Mouse (Mus musculus): ENCODE measurements around the gene Zmynd8.

Zmynd8 gene

GRCm38 (mm10) chr2:165899474-165899873, 658 bp upstream of the Zmynd8 start:
- no peak for DNase-seq (ENCODE audit: low read depth, low spot score)

GRCm38 (mm10) chr2:165896171-165896570, 2.6 kb downstream of the Zmynd8 start:
- no peak for DNase-seq (ENCODE audit: low read depth, low spot score)

GRCm38 (mm10) chr2:165895687-165896086, 3.1 kb downstream of the Zmynd8 start:
- no peak for DNase-seq (ENCODE audit: low read depth, low spot score)

- no peak for DNase-seq (ENCODE audit: low read depth, low spot score)
These were observed 4.3 kb downstream of the Zmynd8 start for GRCm38 (mm10) chr2:165894533-165894932.

- DNase-seq (ENCODE audit: low read depth, low spot score), result no peak
These were observed 5.6 kb downstream of the Zmynd8 start for GRCm38 (mm10) chr2:165893232-165893631.

GRCm38 (mm10) chr2:165892626-165893025, 6.2 kb downstream of the Zmynd8 start:
- peak; percentile 68 for DNase-seq (ENCODE audit: low read depth, low spot score)

GRCm38 (mm10) chr2:165890401-165890800, 8.4 kb downstream of the Zmynd8 start:
- no peak for DNase-seq (ENCODE audit: low read depth, low spot score)

GRCm38 (mm10) chr2:165889874-165890273, 8.9 kb downstream of the Zmynd8 start:
- DNase-seq (ENCODE audit: low read depth, low spot score), result no peak

- DNase-seq (ENCODE audit: low read depth, low spot score), result no peak
These were observed 9.6 kb downstream of the Zmynd8 start for GRCm38 (mm10) chr2:165889266-165889665.

- DNase-seq (ENCODE audit: low read depth, low spot score), result peak; percentile 82
These were observed 10.0 kb downstream of the Zmynd8 start for GRCm38 (mm10) chr2:165888813-165889221.

GRCm38 (mm10) chr2:165888396-165888795, 10.4 kb downstream of the Zmynd8 start:
- no peak for DNase-seq (ENCODE audit: low read depth, low spot score)

GRCm38 (mm10) chr2:165886857-165887628, 11.8 kb downstream of the Zmynd8 start:
- DNase-seq (ENCODE audit: low read depth, low spot score), result no peak

- peak; percentile 15 for DNase-seq (ENCODE audit: low read depth, low spot score)
These were observed 12.3 kb downstream of the Zmynd8 start for GRCm38 (mm10) chr2:165886482-165886856.

GRCm38 (mm10) chr2:165885951-165886320, 12.9 kb downstream of the Zmynd8 start:
- no peak for DNase-seq (ENCODE audit: low read depth, low spot score)

GRCm38 (mm10) chr2:165885225-165885950, 13.4 kb downstream of the Zmynd8 start:
- peak; percentile 86 for DNase-seq (ENCODE audit: low read depth, low spot score)

- DNase-seq (ENCODE audit: low read depth, low spot score), result peak; percentile 98
These were observed 14.1 kb downstream of the Zmynd8 start for GRCm38 (mm10) chr2:165884577-165885224.

- DNase-seq (ENCODE audit: low read depth, low spot score), result peak; percentile 68
These were observed 14.8 kb downstream of the Zmynd8 start for GRCm38 (mm10) chr2:165883846-165884576.

GRCm38 (mm10) chr2:165883006-165883405, 15.8 kb downstream of the Zmynd8 start:
- DNase-seq (ENCODE audit: low read depth, low spot score), result no peak

- DNase-seq (ENCODE audit: low read depth, low spot score), result no peak
These were observed 17.0 kb downstream of the Zmynd8 start for GRCm38 (mm10) chr2:165881585-165882431.

GRCm38 (mm10) chr2:165881220-165881584, 17.6 kb downstream of the Zmynd8 start:
- no peak for DNase-seq (ENCODE audit: low read depth, low spot score)
